In the genomic region with DNA sequence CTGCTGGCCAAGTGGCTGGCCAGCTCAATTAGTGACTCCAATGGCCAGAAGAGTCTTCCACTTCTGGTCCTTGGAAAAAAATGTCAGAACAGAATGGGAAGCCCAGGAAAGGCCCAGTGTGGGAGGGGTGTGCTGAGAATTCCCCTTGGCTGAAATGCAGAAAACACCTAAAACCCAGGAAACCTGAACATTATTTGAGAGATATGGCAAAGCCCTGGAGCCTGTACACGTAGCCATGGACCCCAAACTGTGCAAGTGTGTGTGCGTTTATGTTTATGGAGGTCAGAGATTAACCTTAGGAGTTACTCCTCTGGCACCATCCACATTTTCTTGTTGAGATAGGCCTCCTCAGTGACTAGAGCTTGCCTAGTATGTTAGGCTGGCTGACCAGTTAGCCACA, we compare ENCODE assay signal across 28 mouse cellular contexts. TPM values are rescaled to one million over a fixed set of nuclear protein-coding genes. Genes with fewer than 3 reads are reported as not detected.
"Had no signal": no experiment of that assay in that cellular context is flagged by ENCODE, and none has a peak within 500 bp of the region (broad histone marks: within the 10 kb centered on the region; RNA-seq: fewer than 3 reads in every experiment).

No protein-coding gene starts in this region.

RNA-seq across cellular contexts. Expression of gene Smok2a, which starts 22.2 kb away (rescaled TPM):
- polyA plus RNA-seq: limb, embryonic 10.5 days; limb, embryonic 11.5 days; limb, embryonic 12.5 days; limb, embryonic 13.5 days; limb, embryonic 14.5 days; limb, embryonic 15.5 days; liver, adult 2 months; liver, embryonic 11.5 days; liver, embryonic 12.5 days; liver, embryonic 13.5 days; liver, embryonic 14.5 days; liver, embryonic 15.5 days; liver, embryonic 16.5 days; liver, postnatal 0 days; lung, adult 2 months; lung, embryonic 14.5 days; lung, embryonic 15.5 days; lung, embryonic 16.5 days; lung, postnatal 0 days; macrophage; midbrain, embryonic 10.5 days; midbrain, embryonic 12.5 days; midbrain, embryonic 13.5 days; midbrain, embryonic 14.5 days; midbrain, embryonic 15.5 days; midbrain, embryonic 16.5 days; midbrain, postnatal 0 days; myocyte had no signal

RNA-seq across cellular contexts. Expression of gene Smok2b, which starts 31.2 kb away (rescaled TPM):
- polyA plus RNA-seq: limb, embryonic 10.5 days; limb, embryonic 11.5 days; limb, embryonic 12.5 days; limb, embryonic 13.5 days; limb, embryonic 14.5 days; limb, embryonic 15.5 days; liver, adult 2 months; liver, embryonic 11.5 days; liver, embryonic 12.5 days; liver, embryonic 13.5 days; liver, embryonic 14.5 days; liver, embryonic 15.5 days; liver, embryonic 16.5 days; liver, postnatal 0 days; lung, adult 2 months; lung, embryonic 14.5 days; lung, embryonic 15.5 days; lung, embryonic 16.5 days; lung, postnatal 0 days; macrophage; midbrain, embryonic 10.5 days; midbrain, embryonic 12.5 days; midbrain, embryonic 13.5 days; midbrain, embryonic 14.5 days; midbrain, embryonic 15.5 days; midbrain, embryonic 16.5 days; midbrain, postnatal 0 days; myocyte had no signal
